Mouse (Mus musculus) midbrain, postnatal 0 days (tissue): Measurements from ENCODE around the gene Ehd4. TPM values are rescaled to one million over a fixed set of nuclear protein-coding genes. Genes with fewer than 3 reads are reported as not detected.

ENCODE experiments used
- ATAC-seq: fragments of 200-750 bp; cut with Nextera tagmentation; 2 replicates; pipeline ENCODE4 v1.8.0; 2017; ENCODE audit warnings: moderate number of reproducible peaks, mild to moderate bottlenecking, moderate TSS enrichment, moderate library complexity; ENCODE audit not compliant: low FRiP score
- DNase-seq: peaks from one replicate; pipeline ENCODE4 v3.0.0-alpha.2; 2015; ENCODE audit warnings: low spot score
- H3K27ac ChIP-seq: fragments of 300-500 bp; sonication (generic); 2 replicates; pipeline ENCODE4 v1.5.1; 2014; ENCODE audit warnings: low read depth, mild to moderate bottlenecking, low read length, mixed read lengths
- H3K27me3 ChIP-seq: fragments of 300-500 bp; sonication (generic); 2 replicates; pipeline ENCODE4 v1.6.1; 2014; ENCODE audit warnings: low read length, control low read depth, mixed read lengths; ENCODE audit not compliant: insufficient read depth
- H3K36me3 ChIP-seq: fragments of 300-500 bp; sonication (generic); 2 replicates; pipeline ENCODE4 v1.6.1; 2014; ENCODE audit warnings: low read length, control low read depth, mixed read lengths; ENCODE audit not compliant: insufficient read depth
- H3K4me1 ChIP-seq: fragments of 300-500 bp; sonication (generic); 2 replicates; pipeline ENCODE4 v1.6.1; 2014; ENCODE audit warnings: mild to moderate bottlenecking, control low read depth, antibody characterized with exemption, low read length, mixed read lengths; ENCODE audit not compliant: insufficient read depth
- H3K4me2 ChIP-seq: fragments of 300-500 bp; sonication (generic); 2 replicates; pipeline ENCODE4 v1.6.1; 2014; ENCODE audit warnings: low read depth, mild to moderate bottlenecking, low read length, mixed read lengths; ENCODE audit not compliant: poor library complexity, severe bottlenecking
- H3K4me3 ChIP-seq: fragments of 300-500 bp; sonication (generic); 2 replicates; pipeline ENCODE4 v1.5.1; 2014; ENCODE audit warnings: low read depth, mild to moderate bottlenecking, low read length, moderate library complexity
- H3K9ac ChIP-seq: fragments of 300-500 bp; sonication (generic); replicated peaks from 2 replicates; pipeline ENCODE4 v1.6.1; 2014; ENCODE audit warnings: mild to moderate bottlenecking, low read length, moderate library complexity, mixed read lengths; ENCODE audit not compliant: poor library complexity, severe bottlenecking
- H3K9me3 ChIP-seq: fragments of 300-500 bp; sonication (generic); 2 replicates; pipeline ENCODE4 v1.6.1; 2016; ENCODE audit warnings: low read length, control low read depth
- CTCF ChIP-seq: IDR thresholded peaks from 2 replicates; pipeline ENCODE4 v1.5.1; 2016; ENCODE audit warnings: antibody characterized with exemption, mild to moderate bottlenecking
- WGBS: fragments of 180-500 bp; shearing (Covaris S2); extraction: QIAGEN DNeasy Blood & Tissue Kit; methylation state at CpG from one replicate; pipeline ENCODE4 v1.1.7; 2014; 5-methylcytosine and 5-hydroxymethylcytosine counted together
- polyA plus RNA-seq: library from polyadenylated mRNA; unstranded; fragments of >200 nt; fragmentation: Nextera tagmentation; extraction: Ambion mirVana; gene quantifications from 2 replicates; pipeline ENCODE4 v1.2.1, GENCODE M21; 2015
- total RNA-seq: library from RNA; depleted of rRNA; stranded (reverse); fragments of >200 nt; gene quantifications from 2 replicates; pipeline ENCODE4 v1.2.3, GENCODE M21; 2014

Gene Ehd4
- total and polyA plus RNA-seq, 2 experiments from 2014 or later: 9.5 to 16.2 TPM

GRCm38 (mm10) chr2:120142336-120142735 lies 12.1 kb downstream of the Ehd4 start:
- H3K4me2 ChIP-seq: no peak overlapping the region
- ATAC-seq (no peak), DNase-seq (no peak)
- H3K4me1 ChIP-seq: no peaks in the 10 kb centered on the region
- H3K36me3 ChIP-seq: no peaks in the 10 kb centered on the region
- H3K9me3 ChIP-seq: no peaks in the 10 kb centered on the region
- H3K27ac ChIP-seq: no peak overlapping the region
- no peak for TF ChIP-seq CTCF
- H3K4me3 ChIP-seq: no peak overlapping the region
- 89% methylated on average over 5 of the region's 5 CpGs for WGBS
- no peaks in the 10 kb centered on the region for H3K27me3 ChIP-seq
- no peak overlapping the region for H3K9ac ChIP-seq

DNA sequence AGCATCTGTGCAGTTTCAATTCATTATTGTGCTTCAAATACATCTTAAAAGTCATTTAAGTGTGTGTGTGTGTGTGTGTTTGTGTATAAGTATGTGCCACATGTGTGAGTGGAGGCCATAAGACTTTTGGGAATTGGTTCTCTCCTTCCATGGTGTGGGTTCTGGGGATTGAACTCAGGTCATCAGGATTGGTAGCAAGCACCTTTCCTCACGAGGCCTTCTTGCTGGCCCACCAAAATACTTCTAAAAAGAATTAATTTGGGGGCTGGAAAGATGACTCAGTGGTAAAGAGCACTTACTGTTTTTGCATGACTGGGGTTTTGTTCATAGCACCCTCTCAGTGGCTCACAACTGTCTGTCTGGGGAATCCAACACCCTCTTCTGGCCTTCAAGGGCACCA lies 12.7 kb downstream of the Ehd4 start:
- H3K4me3 ChIP-seq: no peak overlapping the region
- H3K9me3 ChIP-seq: no peaks in the 10 kb centered on the region
- H3K4me2 ChIP-seq: no peak overlapping the region
- no peaks in the 10 kb centered on the region for H3K4me1 ChIP-seq
- TF ChIP-seq CTCF: no peak
- H3K36me3 ChIP-seq: no peaks in the 10 kb centered on the region
- no peak overlapping the region for H3K27ac ChIP-seq
- H3K9ac ChIP-seq: no peak overlapping the region
- no peaks in the 10 kb centered on the region for H3K27me3 ChIP-seq
- ATAC-seq (no peak), DNase-seq (no peak)
- 81% methylated on average over 1 of the region's 1 CpGs for WGBS

GRCm38 (mm10) chr2:120140326-120140725 lies 14.1 kb downstream of the Ehd4 start:
- no peak overlapping the region for H3K27ac ChIP-seq
- no peaks in the 10 kb centered on the region for H3K36me3 ChIP-seq
- 84% methylated on average over 5 of the region's 5 CpGs for WGBS
- no peak overlapping the region for H3K4me2 ChIP-seq
- ATAC-seq (no peak), DNase-seq (no peak)
- TF ChIP-seq CTCF: no peak
- H3K4me3 ChIP-seq: no peak overlapping the region
- no peaks in the 10 kb centered on the region for H3K27me3 ChIP-seq
- H3K4me1 ChIP-seq: no peaks in the 10 kb centered on the region
- no peaks in the 10 kb centered on the region for H3K9me3 ChIP-seq
- no peak overlapping the region for H3K9ac ChIP-seq

- no peak for DNase-seq
- Histone ChIP-seq H3K27ac (no peak overlapping the region), H3K9ac (no peak overlapping the region), H3K36me3 (no peaks in the 10 kb centered on the region), H3K27me3 (no peaks in the 10 kb centered on the region), H3K4me3 (no peak overlapping the region), H3K4me2 (no peak overlapping the region), H3K9me3 (no peaks in the 10 kb centered on the region), H3K4me1 (no peaks in the 10 kb centered on the region)
- no peak for TF ChIP-seq CTCF
- no peak for ATAC-seq
- WGBS: 87% methylated on average over 1 of the region's 1 CpGs
Observed at GRCm38 (mm10) chr2:120139091-120139490, 15.3 kb downstream of the Ehd4 start.

- no peak for ATAC-seq
- 70% methylated on average over 5 of the region's 5 CpGs for WGBS
- no peaks in the 10 kb centered on the region for H3K36me3 ChIP-seq
Observed at GRCm38 (mm10) chr2:120137281-120137680, 17.1 kb downstream of the Ehd4 start.

DNA sequence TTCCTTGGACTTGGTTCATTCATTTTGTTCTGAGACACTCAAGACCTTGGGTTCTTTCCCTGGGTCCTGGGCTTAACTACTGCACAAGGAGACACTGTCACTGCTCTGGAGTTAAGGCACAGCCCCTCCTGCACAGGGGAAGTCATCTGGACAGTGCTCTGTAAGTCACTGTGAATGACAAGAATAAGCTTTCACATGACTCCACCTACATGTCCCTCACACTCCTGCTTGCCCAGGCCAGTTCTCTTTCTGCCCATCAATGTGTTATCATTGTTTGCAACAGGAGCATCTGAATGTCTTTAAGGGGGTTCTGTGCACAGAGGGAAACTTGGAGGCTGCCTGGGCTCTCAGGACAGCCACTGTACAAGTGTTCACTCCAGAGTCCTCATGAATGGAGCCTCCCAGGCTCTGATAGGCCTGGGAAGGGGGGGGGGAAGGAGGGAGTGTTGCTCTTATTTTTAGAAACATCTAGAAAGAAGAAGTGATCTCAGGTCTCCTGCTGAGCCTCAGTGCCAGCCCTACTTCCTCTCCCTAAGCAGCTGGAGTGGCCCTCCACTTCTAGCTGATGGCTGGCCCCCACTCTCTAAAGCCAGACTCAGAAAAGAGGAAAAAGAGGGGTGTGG lies 19.8 kb downstream of the Ehd4 start:
- H3K4me1 ChIP-seq: no peaks in the 10 kb centered on the region
- H3K4me3 ChIP-seq: no peak overlapping the region
- no peak overlapping the region for H3K4me2 ChIP-seq
- no peaks in the 10 kb centered on the region for H3K27me3 ChIP-seq
- ATAC-seq: no peak
- no peak for DNase-seq
- no peaks in the 10 kb centered on the region for H3K36me3 ChIP-seq
- no peak overlapping the region for H3K9ac ChIP-seq
- H3K27ac ChIP-seq: no peak overlapping the region
- no peak for TF ChIP-seq CTCF
- H3K9me3 ChIP-seq: no peaks in the 10 kb centered on the region

More at GRCm38 (mm10) chr2:120137281-120137680, 17.1 kb downstream of the Ehd4 start:
- no peak overlapping the region for H3K4me2 ChIP-seq
- no peak overlapping the region for H3K4me3 ChIP-seq
- no peak overlapping the region for H3K27ac ChIP-seq
- no peaks in the 10 kb centered on the region for H3K4me1 ChIP-seq
- DNase-seq: no peak
- no peak for TF ChIP-seq CTCF
- no peaks in the 10 kb centered on the region for H3K27me3 ChIP-seq
- no peaks in the 10 kb centered on the region for H3K9me3 ChIP-seq
- no peak overlapping the region for H3K9ac ChIP-seq
